Mouse (Mus musculus) lung, adult 2 months (tissue): Measurements from ENCODE around the gene Thbs2. TPM values are rescaled to one million over a fixed set of nuclear protein-coding genes. Genes with fewer than 3 reads are reported as not detected.

Source experiments
- DNase-seq: peaks from one replicate; pipeline ENCODE4 v3.0.0; 2022
- H3K4me1 ChIP-seq: fragments of 200-500 bp; 2 replicates; pipeline ENCODE4 v1.6.1; 2011; ENCODE audit warnings: low read length; ENCODE audit not compliant: control insufficient read depth, insufficient read depth
- H3K4me3 ChIP-seq: fragments of 200-500 bp; replicated peaks from 2 replicates; pipeline ENCODE3; 2011; ENCODE audit warnings: low read depth, mild to moderate bottlenecking, control low read depth, low read length; ENCODE audit errors: extremely low read depth
- CTCF ChIP-seq: fragments of 200-500 bp; IDR thresholded peaks from 2 replicates; pipeline ENCODE4 v1.5.1; 2011; ENCODE audit warnings: mild to moderate bottlenecking, low read length, control low read depth; ENCODE audit not compliant: insufficient read depth
- POLR2A ChIP-seq: fragments of 200-500 bp; IDR thresholded peaks from 2 replicates; pipeline ENCODE4 v1.6.1; 2011; ENCODE audit warnings: low read depth, mild to moderate bottlenecking, control low read depth, low read length, borderline replicate concordance; ENCODE audit errors: extremely low read depth
- WGBS: fragments of 180-500 bp; shearing (Covaris S2); methylation state at CpG from one replicate; pipeline ENCODE4 v1.1.7; 2018; 5-methylcytosine and 5-hydroxymethylcytosine counted together
- polyA plus RNA-seq: library from polyadenylated mRNA; depleted of rRNA; stranded (reverse); fragments of >200 nt; gene quantifications from 2 replicates; pipeline ENCODE4 v1.2.3, GENCODE M21; 2012

Thbs2 gene
- polyA plus RNA-seq, 1 experiment = 3.5 TPM

GRCm38 (mm10) chr17:14720227-14720626, 26.2 kb upstream of the Thbs2 start:
- 69% methylated on average over 7 of the region's 7 CpGs for WGBS
- TF ChIP-seq CTCF = no peak
- Histone ChIP-seq H3K4me1 (no peaks in the 10 kb centered on the region), H3K4me3 (no peak overlapping the region)
- DNase-seq = no peak

GRCm38 (mm10) chr17:14718801-14719200, 24.8 kb upstream of the Thbs2 start:
- WGBS = 51% methylated on average over 4 of the region's 4 CpGs
- H3K4me3 ChIP-seq = no peak overlapping the region
- no peak for DNase-seq
- H3K4me1 ChIP-seq = no peaks in the 10 kb centered on the region
- TF ChIP-seq POLR2A = no peak
- no peak for TF ChIP-seq CTCF

GRCm38 (mm10) chr17:14714782-14715181, 20.7 kb upstream of the Thbs2 start:
- H3K4me3 ChIP-seq = no peak overlapping the region
- 73% methylated on average over 8 of the region's 8 CpGs for WGBS
- TF ChIP-seq POLR2A (no peak), CTCF (no peak)
- no peak for DNase-seq
- H3K4me1 ChIP-seq = no peaks in the 10 kb centered on the region

- DNase-seq = no peak
- TF ChIP-seq POLR2A = no peak
- no peak for TF ChIP-seq CTCF
- WGBS = 87% methylated on average over 3 of the region's 3 CpGs
Observed at GRCm38 (mm10) chr17:14714374-14714773, 20.3 kb upstream of the Thbs2 start.

GRCm38 (mm10) chr17:14711784-14712183, 17.7 kb upstream of the Thbs2 start:
- no peaks in the 10 kb centered on the region for H3K4me1 ChIP-seq
- TF ChIP-seq POLR2A (no peak), CTCF (no peak)
- 85% methylated on average over 3 of the region's 3 CpGs for WGBS
- no peak for DNase-seq
- no peak overlapping the region for H3K4me3 ChIP-seq

More at GRCm38 (mm10) chr17:14714374-14714773, 20.3 kb upstream of the Thbs2 start:
- no peak overlapping the region for H3K4me3 ChIP-seq
- no peaks in the 10 kb centered on the region for H3K4me1 ChIP-seq

- no peaks in the 10 kb centered on the region for H3K4me1 ChIP-seq
- H3K4me3 ChIP-seq = no peak overlapping the region
- TF ChIP-seq POLR2A (no peak), CTCF (no peak)
- DNase-seq = no peak
- WGBS = 78% methylated on average over 3 of the region's 3 CpGs
Observed at GRCm38 (mm10) chr17:14711032-14711431, 17.0 kb upstream of the Thbs2 start.

GRCm38 (mm10) chr17:14706066-14706465, 12.0 kb upstream of the Thbs2 start:
- H3K4me3 ChIP-seq = no peak overlapping the region
- no peak for DNase-seq
- TF ChIP-seq POLR2A (no peak), CTCF (no peak)
- H3K4me1 ChIP-seq = no peaks in the 10 kb centered on the region
- 76% methylated on average over 4 of the region's 4 CpGs for WGBS

GRCm38 (mm10) chr17:14705466-14705865, 11.4 kb upstream of the Thbs2 start:
- WGBS = 71% methylated on average over 2 of the region's 2 CpGs
- TF ChIP-seq CTCF (no peak), POLR2A (no peak)
- Histone ChIP-seq H3K4me3 (no peak overlapping the region), H3K4me1 (no peaks in the 10 kb centered on the region)
- DNase-seq = no peak

- Histone ChIP-seq H3K4me1 (no peaks in the 10 kb centered on the region), H3K4me3 (no peak overlapping the region)
- no peak for DNase-seq
- 74% methylated on average over 6 of the region's 6 CpGs for WGBS
- TF ChIP-seq POLR2A = no peak
- no peak for TF ChIP-seq CTCF
Observed at GRCm38 (mm10) chr17:14703771-14704170, 9.7 kb upstream of the Thbs2 start.

GRCm38 (mm10) chr17:14703268-14703667, 9.2 kb upstream of the Thbs2 start:
- TF ChIP-seq POLR2A (no peak), CTCF (no peak)

GRCm38 (mm10) chr17:14702701-14703100, 8.7 kb upstream of the Thbs2 start:
- 59% methylated on average over 3 of the region's 3 CpGs for WGBS
- TF ChIP-seq POLR2A (no peak), CTCF (no peak)
- DNase-seq = no peak
- Histone ChIP-seq H3K4me1 (no peaks in the 10 kb centered on the region), H3K4me3 (no peak overlapping the region)

More at GRCm38 (mm10) chr17:14703268-14703667, 9.2 kb upstream of the Thbs2 start:
- Histone ChIP-seq H3K4me3 (no peak overlapping the region), H3K4me1 (no peaks in the 10 kb centered on the region)
- WGBS = 46% methylated on average over 4 of the region's 4 CpGs
- no peak for DNase-seq
